Mouse (Mus musculus) neural tube, embryonic 11.5 days (tissue): ENCODE measurements at regions not wholly inside any gene's neighbourhood (a gene's known extent, or its start where the extent isn't known, plus 50 kb on each side); places are given as distances from the start of the nearest gene placed in this dataset.

ENCODE experiments used
- ATAC-seq: fragments of 200-750 bp; cut with Nextera tagmentation; 2 replicates; pipeline ENCODE4 v1.8.0; 2017; ENCODE audit warnings: moderate number of reproducible peaks, mild to moderate bottlenecking, moderate TSS enrichment, moderate library complexity; ENCODE audit not compliant: insufficient read depth, low FRiP score, low TSS enrichment
- DNase-seq: peaks from one replicate; pipeline ENCODE4 v3.0.0-alpha.2; 2015; ENCODE audit warnings: low spot score
- H3K27ac ChIP-seq: fragments of 300-500 bp; sonication (generic); 2 replicates; pipeline ENCODE4 v1.5.1; 2014; ENCODE audit warnings: low read depth, mild to moderate bottlenecking, low read length
- H3K27me3 ChIP-seq: fragments of 300-500 bp; sonication (generic); 2 replicates; pipeline ENCODE4 v1.6.1; 2014; ENCODE audit warnings: mild to moderate bottlenecking, low read length, mixed read lengths; ENCODE audit not compliant: control insufficient read depth, insufficient read depth
- H3K36me3 ChIP-seq: fragments of 300-500 bp; sonication (generic); 2 replicates; pipeline ENCODE4 v1.6.1; 2014; ENCODE audit warnings: mild to moderate bottlenecking, low read length, moderate library complexity, mixed read lengths; ENCODE audit not compliant: control insufficient read depth, insufficient read depth
- H3K4me1 ChIP-seq: fragments of 300-500 bp; sonication (generic); 2 replicates; pipeline ENCODE4 v1.6.1; 2014; ENCODE audit warnings: low read length, mixed read lengths; ENCODE audit not compliant: control insufficient read depth, insufficient read depth
- H3K4me2 ChIP-seq: fragments of 300-500 bp; sonication (generic); 2 replicates; pipeline ENCODE4 v1.6.1; 2014; ENCODE audit warnings: low read depth, mild to moderate bottlenecking, moderate library complexity
- H3K4me3 ChIP-seq: fragments of 300-500 bp; sonication (generic); 2 replicates; pipeline ENCODE4 v1.5.1; 2014; ENCODE audit warnings: low read depth, low read length
- H3K9ac ChIP-seq: fragments of 300-500 bp; sonication (generic); 2 replicates; pipeline ENCODE4 v1.6.1; 2014; ENCODE audit warnings: mild to moderate bottlenecking, low read length
- H3K9me3 ChIP-seq: fragments of 300-500 bp; sonication (generic); 2 replicates; pipeline ENCODE4 v1.6.1; 2016; ENCODE audit warnings: low read length; ENCODE audit not compliant: control insufficient read depth
- WGBS: fragments of 180-500 bp; shearing (Covaris S2); extraction: QIAGEN DNeasy Blood & Tissue Kit; methylation state at CpG from one replicate; pipeline ENCODE4 v1.1.7; 2014; 5-methylcytosine and 5-hydroxymethylcytosine counted together

- WGBS: 58% methylated on average over 3 of the region's 3 CpGs
These were observed 121.9 kb upstream of the Smyd2 start for GRCm38 (mm10) chr1:190044036-190044435.

DNA sequence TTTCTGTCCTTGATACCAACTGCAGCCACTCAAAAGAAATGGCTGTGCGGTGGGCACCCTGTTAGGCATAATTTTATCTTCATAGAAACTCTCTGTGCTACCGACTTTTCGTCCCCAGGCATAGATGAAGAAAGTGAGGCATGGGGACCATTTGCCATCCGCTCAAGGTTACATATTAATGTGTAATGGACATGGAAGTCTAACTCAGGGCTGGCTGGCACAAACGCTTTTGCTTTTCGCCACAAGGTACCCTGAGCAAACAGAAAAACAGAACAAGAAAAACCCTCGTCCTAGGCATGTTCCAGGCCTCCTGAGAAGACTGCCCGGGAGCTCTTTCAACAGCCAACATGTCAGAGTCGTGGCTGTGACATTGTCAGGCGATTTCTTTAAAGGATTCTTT, 121.0 kb upstream of the Smyd2 start:
- no peaks in the 10 kb centered on the region for H3K36me3 ChIP-seq
- H3K27me3 ChIP-seq: no peaks in the 10 kb centered on the region
- no peak overlapping the region for H3K9ac ChIP-seq
- WGBS: 87% methylated on average over 10 of the region's 10 CpGs
- no peak overlapping the region for H3K4me3 ChIP-seq
- DNase-seq: no peak
- no peak overlapping the region for H3K27ac ChIP-seq
- H3K4me1 ChIP-seq: no peaks in the 10 kb centered on the region
- H3K4me2 ChIP-seq: no peak overlapping the region
- H3K9me3 ChIP-seq: no peaks in the 10 kb centered on the region
- no peak for ATAC-seq

More at GRCm38 (mm10) chr1:190044036-190044435, 121.9 kb upstream of the Smyd2 start:
- H3K4me3 ChIP-seq: no peak overlapping the region
- ATAC-seq (no peak), DNase-seq (no peak)
- H3K27ac ChIP-seq: no peak overlapping the region
- no peaks in the 10 kb centered on the region for H3K9me3 ChIP-seq
- no peaks in the 10 kb centered on the region for H3K4me1 ChIP-seq
- no peak overlapping the region for H3K9ac ChIP-seq
- no peaks in the 10 kb centered on the region for H3K36me3 ChIP-seq
- H3K4me2 ChIP-seq: no peak overlapping the region
- H3K27me3 ChIP-seq: no peaks in the 10 kb centered on the region

- Histone ChIP-seq H3K36me3 (no peaks in the 10 kb centered on the region), H3K9ac (no peak overlapping the region), H3K27ac (no peak overlapping the region), H3K9me3 (no peaks in the 10 kb centered on the region), H3K4me2 (no peak overlapping the region), H3K27me3 (no peaks in the 10 kb centered on the region), H3K4me1 (no peaks in the 10 kb centered on the region), H3K4me3 (no peak overlapping the region)
- no peak for DNase-seq
- WGBS: 78% methylated on average over 4 of the region's 4 CpGs
- ATAC-seq: no peak
These were observed 120.0 kb upstream of the Smyd2 start for GRCm38 (mm10) chr1:190042197-190042596.

DNA sequence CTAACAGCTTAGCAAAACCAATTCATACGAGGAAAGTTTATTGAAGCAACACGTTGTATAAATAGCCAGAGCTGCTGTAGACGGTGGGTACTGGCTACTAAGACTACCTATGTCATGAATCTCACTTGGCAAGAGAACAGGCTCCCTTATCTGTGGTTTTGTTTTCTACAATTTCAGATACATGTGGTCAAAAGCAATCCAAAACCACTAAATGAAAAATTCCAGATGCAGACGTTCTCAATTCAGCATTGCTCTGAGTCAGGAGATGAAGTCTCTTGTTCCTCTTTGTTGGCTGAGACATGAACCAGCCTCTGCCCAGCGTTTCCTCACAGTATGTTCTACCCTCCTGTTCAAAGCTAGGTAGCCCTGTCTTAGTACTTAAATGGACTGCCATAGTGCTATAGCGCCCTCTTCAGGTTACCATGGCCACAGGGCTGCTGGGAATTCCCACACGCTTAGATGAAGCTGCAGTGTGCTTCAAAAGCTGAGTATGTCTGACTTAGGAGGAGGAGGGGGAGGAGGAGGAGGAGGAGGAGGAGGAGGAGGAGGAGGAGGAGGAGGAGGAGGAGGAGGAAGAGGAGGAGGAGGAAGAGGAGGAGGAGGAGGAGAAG, 119.0 kb upstream of the Smyd2 start:
- no peaks in the 10 kb centered on the region for H3K36me3 ChIP-seq
- H3K9me3 ChIP-seq: no peaks in the 10 kb centered on the region
- no peaks in the 10 kb centered on the region for H3K27me3 ChIP-seq
- WGBS: 74% methylated on average over 7 of the region's 7 CpGs
- no peak overlapping the region for H3K4me2 ChIP-seq
- no peak for ATAC-seq
- DNase-seq: no peak
- no peak overlapping the region for H3K4me3 ChIP-seq
- no peak overlapping the region for H3K27ac ChIP-seq
- H3K9ac ChIP-seq: no peak overlapping the region
- H3K4me1 ChIP-seq: no peaks in the 10 kb centered on the region

DNA sequence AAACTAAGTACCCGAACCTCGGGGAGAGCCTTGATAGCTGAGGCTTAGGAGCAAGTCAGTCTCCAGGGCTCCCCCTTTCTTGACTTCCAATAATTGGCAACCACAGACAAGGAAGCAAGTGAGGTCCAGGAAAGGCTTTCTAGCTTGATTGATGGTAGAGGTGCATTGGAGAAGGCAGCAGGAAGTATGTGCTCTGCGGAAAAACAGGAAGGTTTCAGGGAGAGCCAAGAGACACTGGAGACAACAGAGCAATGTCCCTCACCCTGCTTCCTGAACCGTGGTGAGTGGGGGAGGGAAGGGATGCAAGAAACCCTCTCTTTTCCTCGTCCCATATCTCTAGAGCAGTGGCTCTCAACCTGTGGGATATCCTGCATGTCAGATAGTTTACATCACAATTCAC, 115.9 kb upstream of the Smyd2 start:
- no peak overlapping the region for H3K9ac ChIP-seq
- no peak overlapping the region for H3K4me2 ChIP-seq
- no peak for DNase-seq
- WGBS: 48% methylated on average over 5 of the region's 5 CpGs
- no peaks in the 10 kb centered on the region for H3K9me3 ChIP-seq
- no peak for ATAC-seq
- no peaks in the 10 kb centered on the region for H3K4me1 ChIP-seq
- no peaks in the 10 kb centered on the region for H3K36me3 ChIP-seq
- H3K27me3 ChIP-seq: no peaks in the 10 kb centered on the region
- H3K4me3 ChIP-seq: no peak overlapping the region
- H3K27ac ChIP-seq: no peak overlapping the region

GRCm38 (mm10) chr1:190036726-190037125, 114.6 kb upstream of the Smyd2 start:
- no peak for DNase-seq

GRCm38 (mm10) chr1:190035935-190036334, 113.8 kb upstream of the Smyd2 start:
- Histone ChIP-seq H3K4me3 (no peak overlapping the region), H3K9ac (no peak overlapping the region)

More at GRCm38 (mm10) chr1:190036726-190037125, 114.6 kb upstream of the Smyd2 start:
- Histone ChIP-seq H3K4me2 (no peak overlapping the region), H3K4me1 (no peaks in the 10 kb centered on the region), H3K9me3 (no peaks in the 10 kb centered on the region), H3K4me3 (no peak overlapping the region), H3K36me3 (no peaks in the 10 kb centered on the region), H3K9ac (no peak overlapping the region), H3K27ac (no peak overlapping the region), H3K27me3 (no peaks in the 10 kb centered on the region)
- 74% methylated on average over 6 of the region's 6 CpGs for WGBS
- ATAC-seq: no peak

DNA sequence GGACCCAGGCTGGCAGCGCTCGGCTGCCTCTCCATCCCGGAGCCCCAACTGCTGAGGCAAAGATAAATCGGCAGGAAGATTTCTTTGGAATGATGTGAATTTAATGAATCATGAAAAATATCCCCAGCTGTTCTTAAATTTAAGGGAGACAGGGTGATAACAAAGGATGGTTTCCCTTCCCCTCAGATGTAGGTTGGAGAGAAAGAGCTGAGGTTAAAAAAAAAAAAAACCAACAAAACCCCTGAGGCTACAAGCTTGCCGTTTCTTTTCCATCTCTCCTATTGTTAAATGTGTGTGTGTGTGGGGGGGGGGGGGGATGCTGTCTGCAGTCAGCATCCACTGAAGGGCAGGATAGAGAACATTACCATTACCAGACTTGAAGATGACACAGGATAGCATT, 111.9 kb upstream of the Smyd2 start:
- no peak overlapping the region for H3K4me2 ChIP-seq
- H3K4me3 ChIP-seq: no peak overlapping the region
- H3K9me3 ChIP-seq: no peaks in the 10 kb centered on the region
- H3K27ac ChIP-seq: no peak overlapping the region
- no peak overlapping the region for H3K9ac ChIP-seq
- no peaks in the 10 kb centered on the region for H3K27me3 ChIP-seq
- DNase-seq (no peak), ATAC-seq (no peak)
- H3K4me1 ChIP-seq: no peaks in the 10 kb centered on the region
- no peaks in the 10 kb centered on the region for H3K36me3 ChIP-seq
- 59% methylated on average over 5 of the region's 5 CpGs for WGBS

More at GRCm38 (mm10) chr1:190035935-190036334, 113.8 kb upstream of the Smyd2 start:
- 91% methylated on average over 11 of the region's 11 CpGs for WGBS
- DNase-seq (no peak), ATAC-seq (no peak)
- H3K4me2 ChIP-seq: no peak overlapping the region
- H3K9me3 ChIP-seq: no peaks in the 10 kb centered on the region
- H3K4me1 ChIP-seq: no peaks in the 10 kb centered on the region
- H3K27ac ChIP-seq: no peak overlapping the region
- no peaks in the 10 kb centered on the region for H3K27me3 ChIP-seq
- H3K36me3 ChIP-seq: no peaks in the 10 kb centered on the region

DNA sequence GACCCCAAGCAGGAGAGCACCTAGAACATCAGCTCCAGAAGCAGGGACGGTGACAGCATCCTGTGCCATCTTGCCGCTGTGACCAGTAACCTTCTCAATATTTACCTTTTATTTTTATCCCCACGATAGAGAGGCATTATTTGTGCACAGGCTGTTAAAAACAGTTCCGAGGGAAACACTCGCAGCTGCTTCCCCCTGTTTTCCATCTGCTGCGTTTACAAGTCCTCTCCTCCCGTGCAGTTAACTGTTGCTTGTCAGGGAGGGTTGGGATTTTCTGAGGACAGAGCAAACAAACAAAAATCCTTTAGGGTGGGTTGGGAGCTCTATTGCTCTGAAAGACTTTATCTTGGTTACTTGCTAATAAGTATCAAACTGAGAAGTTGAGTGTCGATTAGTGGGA, 105.4 kb upstream of the Smyd2 start:
- Histone ChIP-seq H3K4me3 (no peak overlapping the region), H3K9ac (no peak overlapping the region), H3K9me3 (no peaks in the 10 kb centered on the region), H3K4me1 (no peaks in the 10 kb centered on the region), H3K27ac (no peak overlapping the region), H3K27me3 (no peaks in the 10 kb centered on the region), H3K36me3 (no peaks in the 10 kb centered on the region), H3K4me2 (no peak overlapping the region)
- 45% methylated on average over 8 of the region's 8 CpGs for WGBS
- DNase-seq (no peak), ATAC-seq (no peak)
